In the genomic region with DNA sequence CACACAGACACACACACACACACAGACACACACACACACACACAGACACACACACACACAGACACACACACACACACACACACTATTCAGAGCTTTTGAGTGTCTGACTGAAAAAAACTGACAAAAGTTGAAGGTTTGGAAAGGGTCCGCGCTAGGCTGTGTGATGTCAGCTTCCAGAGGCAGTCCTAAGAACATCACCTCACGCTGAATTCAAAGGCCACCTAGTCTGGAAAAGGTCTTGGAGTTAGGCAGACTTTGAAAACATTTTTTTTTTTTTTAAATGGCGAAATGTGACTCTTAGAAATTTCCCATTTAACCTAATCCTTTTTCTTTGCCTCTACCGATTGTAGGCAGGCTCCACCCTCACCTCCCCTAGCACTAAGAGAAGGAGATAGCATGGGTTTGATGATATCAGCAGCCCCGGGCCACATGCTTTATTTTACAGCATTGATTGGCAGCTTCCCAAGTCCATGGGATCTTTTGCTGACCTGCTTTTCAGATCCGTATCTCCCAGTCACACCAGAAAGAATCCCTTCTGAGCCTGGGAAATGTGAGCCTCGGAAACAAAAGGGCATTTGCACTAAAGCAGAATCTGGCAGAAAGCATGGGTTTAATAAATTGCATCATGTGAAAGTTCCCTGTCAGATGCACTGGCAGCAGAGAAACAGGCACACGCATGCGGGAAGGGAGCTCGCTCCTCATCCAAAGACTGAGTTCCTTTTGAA, we compare ENCODE assay signal across 7 mouse cellular contexts.
DNase-seq lines count a peak whose midpoint lies in the region; ATAC-seq and TF ChIP-seq lines count a peak whose summit lies in the region.

No protein-coding gene starts in this region.

- 13% methylated on average over 11 of the region's 11 CpGs for WGBS in hindbrain, embryonic 14.5 days
- WGBS in thymus, adult 2 months = 48% methylated on average over 11 of the region's 11 CpGs

- H3K27ac ChIP-seq in MEL (ENCODE audit: control insufficient read depth, low read depth, low read length) = peak overlapping the region; percentile 93
- peak overlapping the region; percentile 97 for H3K27ac ChIP-seq in hindbrain, embryonic 14.5 days
- peak overlapping the region; percentile 100 for H3K27ac ChIP-seq in thymus, adult 2 months (ENCODE audit: control insufficient read depth, insufficient read depth, low read length)

- peaks cover 13 to 28% of the 10 kb centered on the region in 2 experiments for H3K4me1 ChIP-seq in MEL (ENCODE audit: control insufficient read depth in 1 of 2, insufficient read depth in 2 of 2, low read length in 2 of 2)
- H3K4me1 ChIP-seq in hindbrain, embryonic 14.5 days (replicated peaks; ENCODE audit: control insufficient read depth, insufficient read depth, low read length) = peaks cover 41% of the 10 kb centered on the region
- peaks cover 27% of the 10 kb centered on the region for H3K4me1 ChIP-seq in thymus, adult 2 months (replicated peaks; ENCODE audit: control insufficient read depth, insufficient read depth, low read length)

- no peaks in the 10 kb centered on the region for H3K27me3 ChIP-seq in MEL (ENCODE audit: control insufficient read depth in 1 of 2, insufficient read depth in 2 of 2, low read length in 2 of 2)
- H3K27me3 ChIP-seq in hindbrain, embryonic 14.5 days (ENCODE audit: control insufficient read depth, insufficient read depth, low read length) = no peaks in the 10 kb centered on the region
- H3K27me3 ChIP-seq in thymus, adult 2 months (ENCODE audit: control insufficient read depth, insufficient read depth, low read length) = no peaks in the 10 kb centered on the region

- TF ChIP-seq RAD21 in MEL (IDR thresholded peaks at IDR 0.05; ENCODE audit: low read depth, low read length) = no peak

- ATAC-seq in hindbrain, embryonic 14.5 days (ENCODE audit: low FRiP score) = no peak

- no peaks in the 10 kb centered on the region for H3K9me3 ChIP-seq in MEL (replicated peaks; ENCODE audit: insufficient read depth, low read length)
- H3K9me3 ChIP-seq in hindbrain, embryonic 14.5 days (ENCODE audit: control insufficient read depth, low read length) = no peaks in the 10 kb centered on the region

- peak; percentile 28 for DNase-seq in MEL (ENCODE audit: low read depth, low spot score)
- DNase-seq in adrenal gland, postnatal 36 days = peak; percentile 22 to 38
- peak; percentile 86 for DNase-seq in fibroblast of lung, adult 2 months (ENCODE audit: low read depth)
- DNase-seq in hindbrain, embryonic 14.5 days (ENCODE audit: low spot score) = peak; percentile 62
- DNase-seq in layer of hippocampus, postnatal 10 days (ENCODE audit: low spot score in 2 of 2) = peak; percentile 28 to 43
- peak; percentile 33 for DNase-seq in mesoderm, embryonic 11.5 days (ENCODE audit: low read depth, low spot score)
- DNase-seq in thymus, adult 2 months = peak; percentile 35

- H3K4me3 ChIP-seq in MEL (ENCODE audit: control insufficient read depth in 1 of 2, insufficient read depth in 1 of 2, low read depth in 2 of 2, low read length in 2 of 2) = no peak overlapping the region; a peak in 1 of 4 replicates
- 0 out of 2 replicates have a peak overlapping the region, but pooled peaks have one; percentile 5 for H3K4me3 ChIP-seq in hindbrain, embryonic 14.5 days (replicated peaks; ENCODE audit: low read length)
- no peak overlapping the region for H3K4me3 ChIP-seq in thymus, adult 2 months (ENCODE audit: control insufficient read depth, insufficient read depth, low read length)

- H3K9ac ChIP-seq in MEL (ENCODE audit: control insufficient read depth, low read depth, low read length, poor library complexity, severe bottlenecking) = peak overlapping the region; percentile 58; the same call in 1 of the 2 replicates
- H3K9ac ChIP-seq in hindbrain, embryonic 14.5 days = peak overlapping the region; percentile 49

- no peaks in the 10 kb centered on the region; the same call in 1 of the 2 replicates for H3K79me2 ChIP-seq in MEL (ENCODE audit: control insufficient read depth, insufficient read depth, low read length, poor library complexity)

- no peak; a peak in 1 of 4 replicates for TF ChIP-seq EP300 in MEL (IDR thresholded peaks at IDR 0.05; ENCODE audit: low read depth in 1 of 2, low read length in 2 of 2)

- peaks cover 0 to 34% of the 10 kb centered on the region in 2 experiments; a peak in 2 of 4 replicates for H3K36me3 ChIP-seq in MEL (ENCODE audit: control insufficient read depth in 1 of 2, insufficient read depth in 2 of 2, low read length in 2 of 2)
- H3K36me3 ChIP-seq in hindbrain, embryonic 14.5 days (replicated peaks; ENCODE audit: control insufficient read depth, insufficient read depth) = no peaks in the 10 kb centered on the region
- H3K36me3 ChIP-seq in thymus, adult 2 months (ENCODE audit: control insufficient read depth, insufficient read depth, low read length) = no peaks in the 10 kb centered on the region

- TF ChIP-seq CTCF in MEL (IDR thresholded peaks at IDR 0.05 in 2 of 3, conservative IDR thresholded peaks at IDR 0.05 in 1 of 3; ENCODE audit: control insufficient read depth in 1 of 3, insufficient read depth in 1 of 3, low read depth in 2 of 3, low read length in 3 of 3, poor library complexity in 1 of 3, severe bottlenecking in 1 of 3) = no peak
- no peak for TF ChIP-seq CTCF in thymus, adult 2 months (IDR thresholded peaks at IDR 0.05; ENCODE audit: borderline replicate concordance, control insufficient read depth, extremely low read depth, insufficient read depth, low read length, poor library complexity)

- peak overlapping the region; percentile 55 for H3K4me2 ChIP-seq in hindbrain, embryonic 14.5 days (replicated peaks)

- TF ChIP-seq POLR2A in MEL (IDR thresholded peaks at IDR 0.05; ENCODE audit: control insufficient read depth in 1 of 2, insufficient read depth in 1 of 2, low read depth in 1 of 2, low read length in 2 of 2, poor library complexity in 1 of 2) = no peak
- no peak for TF ChIP-seq POLR2A in thymus, adult 2 months (IDR thresholded peaks at IDR 0.05; ENCODE audit: control insufficient read depth, extremely low read depth, insufficient read depth, low read length, poor library complexity)

TF ChIP-seq in MEL, 35 proteins besides CTCF, POLR2A, EP300 and RAD21:
- TF ChIP-seq MYC (IDR thresholded peaks at IDR 0.05; ENCODE audit: low read depth, low read length) (0 out of 2 replicates have a peak, but pooled peaks have one; percentile 54), MEF2A (IDR thresholded peaks at IDR 0.05; ENCODE audit: extremely low read depth, insufficient replicate concordance, low read depth, low read length, poor library complexity, severe bottlenecking) (no peak), MXI1 (IDR thresholded peaks at IDR 0.05; ENCODE audit: low read depth, low read length) (0 out of 2 replicates have a peak, but pooled peaks have one; percentile 8), USF2 (IDR thresholded peaks at IDR 0.05; ENCODE audit: borderline replicate concordance in 1 of 2, insufficient read depth in 1 of 2, low read depth in 1 of 2, low read length in 2 of 2) (no peak), ETS1 (IDR thresholded peaks at IDR 0.05; ENCODE audit: low read depth, low read length) (0 out of 2 replicates have a peak, but pooled peaks have one; percentile 47), GATA1 (IDR thresholded peaks at IDR 0.05; ENCODE audit: low read depth, low read length) (0 out of 2 replicates have a peak, but pooled peaks have one; percentile 18), CHD1 (IDR thresholded peaks at IDR 0.05; ENCODE audit: low read depth, low read length) (no peak), ZNF384 (IDR thresholded peaks at IDR 0.05; ENCODE audit: low read depth, low read length) (peak; percentile 44), ZC3H11A (IDR thresholded peaks at IDR 0.05; ENCODE audit: low read depth, low read length) (no peak), USF1 (IDR thresholded peaks at IDR 0.05; ENCODE audit: low read depth, low read length) (peak; percentile 40; the same call in 1 of the 2 replicates)

Comparison
In these comparisons a context has a peak if more than half of its experiments do, and no peak if none do; other contexts are left out.
1. DNase-seq: peak in every context shown above with its lines; median percentile 86 in fibroblast of lung, adult 2 months; 62 in hindbrain, embryonic 14.5 days; 36 in layer of hippocampus, postnatal 10 days; 35 in thymus, adult 2 months; 33 in mesoderm, embryonic 11.5 days; 30 in adrenal gland, postnatal 36 days; 28 in MEL.